ENCODE assay signal across 8 mouse cellular contexts in genomic region chr2:168445211-168445810, GRCm38 (mm10).
A peak's percentile ranks its signal among the peaks of the same experiment; 100 is the strongest.
DNase-seq lines count a peak whose midpoint lies in the region; ATAC-seq lines count a peak whose summit lies in the region.

No protein-coding gene starts in this region.

- H3K27ac ChIP-seq in heart, embryonic 14.5 days (replicated peaks in 1 of 2; ENCODE audit: control insufficient read depth in 1 of 2, insufficient read depth in 1 of 2, low read depth in 2 of 2, low read length in 2 of 2) = no peak overlapping the region

- peak; percentile 52; the same call in 1 of the 2 replicates for ATAC-seq in heart, embryonic 14.5 days (ENCODE audit: insufficient number of reproducible peaks, insufficient read depth, low FRiP score, low read depth)

- H3K9ac ChIP-seq in heart, embryonic 14.5 days (ENCODE audit: low read length) = no peak overlapping the region

- 30% methylated on average over 10 of the region's 10 CpGs for WGBS in heart, embryonic 14.5 days

- peaks cover 10% of the 10 kb centered on the region; the same call in 1 of the 2 replicates for H3K9me3 ChIP-seq in heart, embryonic 14.5 days (ENCODE audit: control insufficient read depth, low read length)

- peak; percentile 45 for DNase-seq in CD4-positive helper T cell, adult 2 months (ENCODE audit: low read depth, low spot score)
- DNase-seq in T-cell, adult 2 months (ENCODE audit: low spot score) = peak; percentile 44
- peak; percentile 89 for DNase-seq in embryo, embryonic 10 days (ENCODE audit: low spot score)
- DNase-seq in kidney, postnatal 10 days = peak; percentile 81
- DNase-seq in lung, postnatal 36 days = peak; percentile 45
- peak; percentile 44 for DNase-seq in retina, postnatal 7 days (ENCODE audit: low read depth, low spot score)
- DNase-seq in thymus, postnatal 36 days = peak; percentile 52 to 60

- peaks cover 23% of the 10 kb centered on the region for H3K27me3 ChIP-seq in heart, embryonic 14.5 days (ENCODE audit: control insufficient read depth, insufficient read depth, low read length)

- H3K4me2 ChIP-seq in heart, embryonic 14.5 days (ENCODE audit: low read length) = no peak overlapping the region

- H3K36me3 ChIP-seq in heart, embryonic 14.5 days (ENCODE audit: control insufficient read depth, insufficient read depth, low read length) = no peaks in the 10 kb centered on the region

- peaks cover 8 to 9% of the 10 kb centered on the region in 2 experiments; a peak in 2 of 4 replicates for H3K4me1 ChIP-seq in heart, embryonic 14.5 days (ENCODE audit: control insufficient read depth in 2 of 2, insufficient read depth in 2 of 2, low read length in 2 of 2)

- no peak overlapping the region for H3K4me3 ChIP-seq in heart, embryonic 14.5 days (ENCODE audit: control insufficient read depth in 1 of 2, insufficient read depth in 1 of 2, low read depth in 1 of 2, low read length in 2 of 2)
